Mouse (Mus musculus) erythroblast, embryonic 14.5 days (primary cell): ENCODE results near the gene Trhr2. TPM values are rescaled to one million over a fixed set of nuclear protein-coding genes. Genes with fewer than 3 reads are reported as not detected.

Source experiments
- H3K27me3 ChIP-seq: 2 replicates; pipeline ENCODE4 v1.6.1; 2012; ENCODE audit warnings: inconsistent platforms; ENCODE audit not compliant: control insufficient read depth
- H3K36me3 ChIP-seq: 2 replicates; pipeline ENCODE4 v1.6.1; 2012; ENCODE audit warnings: mild to moderate bottlenecking, inconsistent platforms; ENCODE audit not compliant: control insufficient read depth
- H3K4me1 ChIP-seq: 2 replicates; pipeline ENCODE4 v1.6.1; 2012; ENCODE audit warnings: inconsistent platforms; ENCODE audit not compliant: control insufficient read depth
- H3K4me3 ChIP-seq: replicated peaks from 2 replicates; pipeline ENCODE3; 2012; ENCODE audit warnings: moderate library complexity, mild to moderate bottlenecking, inconsistent platforms
- H3K9me3 ChIP-seq: 2 replicates; pipeline ENCODE4 v1.6.1; 2012; ENCODE audit warnings: low read length, inconsistent platforms, mixed read lengths; ENCODE audit not compliant: control insufficient read depth
- GATA1 ChIP-seq: IDR thresholded peaks from 2 replicates; pipeline ENCODE4 v1.6.1; 2012; ENCODE audit warnings: low read length, inconsistent platforms, mixed read lengths
- TAL1 ChIP-seq: IDR thresholded peaks from 3 replicates; pipeline ENCODE4 v1.6.1; 2012; ENCODE audit warnings: low read length, inconsistent platforms, mixed read lengths
- polyA plus RNA-seq: library from polyadenylated mRNA; stranded (reverse); fragments of >175 nt; gene quantifications from 2 replicates; pipeline ENCODE4 v1.2.3, GENCODE M21; 2012

The Trhr2 gene
- polyA plus RNA-seq, 1 experiment = not detected

DNA sequence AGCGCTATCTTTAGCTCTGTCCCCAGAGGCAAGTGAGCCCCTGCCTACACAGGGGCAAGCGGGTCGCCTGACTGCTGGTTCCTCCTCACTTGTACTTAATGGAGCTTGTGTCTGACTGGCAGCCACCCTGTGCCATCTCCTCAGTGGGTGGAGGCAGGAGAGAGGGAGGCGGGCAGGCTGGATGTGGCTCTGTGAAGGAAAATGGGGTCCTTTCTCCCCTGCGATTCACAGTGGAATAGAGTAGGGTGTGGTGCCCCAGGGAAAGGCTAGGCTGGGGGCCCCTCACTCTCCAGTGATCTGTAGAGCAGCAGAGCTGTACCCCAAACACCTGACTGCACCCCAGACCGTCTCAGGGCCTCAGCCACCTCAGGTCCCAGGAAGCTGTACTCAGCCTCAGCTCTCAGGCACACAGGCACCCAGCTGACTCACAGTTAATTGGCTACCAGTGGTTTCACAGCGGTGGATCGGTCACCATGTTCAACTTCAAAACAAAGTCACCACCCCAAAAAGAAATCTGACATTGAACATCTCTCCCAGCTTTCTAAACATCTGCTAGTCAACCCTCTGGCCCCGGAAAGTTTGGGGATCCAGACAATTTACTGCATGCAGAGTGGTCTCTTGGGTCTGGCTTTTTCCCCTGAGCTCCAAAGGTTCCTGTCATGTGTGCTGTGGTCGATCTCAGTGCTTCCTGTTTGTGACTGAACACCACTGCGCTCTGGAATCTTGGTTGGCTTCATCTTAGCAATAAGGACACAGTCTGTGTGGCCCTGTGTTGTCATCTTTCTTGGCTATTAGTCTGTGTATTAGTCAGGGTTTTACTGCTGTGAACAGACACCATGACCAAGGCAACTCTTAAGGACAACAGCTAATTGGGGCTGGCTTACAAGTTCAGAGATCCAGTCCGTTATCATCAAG, 15.1 kb downstream of the Trhr2 start:
- peaks cover 12% of the 10 kb centered on the region for H3K9me3 ChIP-seq
- H3K36me3 ChIP-seq = peaks cover 4% of the 10 kb centered on the region
- H3K27me3 ChIP-seq = peaks cover 21% of the 10 kb centered on the region
- H3K4me3 ChIP-seq = no peak overlapping the region
- peaks cover 93% of the 10 kb centered on the region for H3K4me1 ChIP-seq
- TF ChIP-seq GATA1 (no peak), TAL1 (no peak)

DNA sequence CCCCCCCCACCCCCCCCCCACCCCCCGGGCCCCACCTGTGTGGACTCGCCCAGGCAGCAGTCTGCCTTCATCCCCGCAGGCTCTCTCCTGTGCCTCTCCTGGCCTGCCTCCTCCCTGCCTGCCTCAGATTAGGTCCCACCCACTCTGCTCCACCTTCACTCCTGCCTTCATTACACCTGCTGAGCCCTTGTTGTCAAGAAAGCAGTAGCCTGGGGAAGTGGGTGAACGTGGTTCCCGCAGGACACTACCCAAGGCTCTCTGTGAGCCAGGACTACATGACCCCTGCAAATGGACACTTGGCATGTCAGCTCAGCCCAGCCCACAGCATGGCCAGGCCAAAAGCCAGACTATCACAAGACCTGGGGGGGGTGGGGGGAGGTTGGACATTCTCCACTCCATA, 16.3 kb downstream of the Trhr2 start:
- TF ChIP-seq GATA1 (no peak), TAL1 (no peak)
- peak overlapping the region; percentile 42 for H3K4me3 ChIP-seq
- H3K9me3 ChIP-seq = peaks cover 13% of the 10 kb centered on the region
- peaks cover 93% of the 10 kb centered on the region for H3K4me1 ChIP-seq
- H3K36me3 ChIP-seq = peaks cover 16% of the 10 kb centered on the region
- peaks cover 21% of the 10 kb centered on the region for H3K27me3 ChIP-seq

DNA sequence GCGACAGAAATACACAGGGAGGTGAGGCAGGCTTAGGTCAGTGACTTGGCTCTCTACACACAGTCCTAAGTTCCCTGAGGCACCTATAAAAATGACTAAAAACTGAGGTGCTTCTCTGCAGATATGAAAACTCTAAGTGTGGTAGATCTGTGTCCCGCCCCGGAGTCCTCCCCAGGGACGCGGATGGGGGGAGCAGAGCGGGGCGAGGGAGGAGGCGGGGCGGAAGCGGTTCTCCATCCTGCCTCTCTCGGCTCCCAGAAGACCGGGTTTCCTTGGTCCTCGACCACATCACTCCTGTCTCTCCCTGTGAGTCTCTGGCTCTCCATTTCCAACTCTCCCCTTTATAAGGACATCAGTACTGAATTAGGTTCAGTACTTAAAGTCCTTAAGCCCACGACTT, 16.8 kb downstream of the Trhr2 start:
- TF ChIP-seq GATA1 = no peak
- TF ChIP-seq TAL1 = no peak
- Histone ChIP-seq H3K4me1 (peaks cover 92% of the 10 kb centered on the region), H3K27me3 (peaks cover 21% of the 10 kb centered on the region), H3K4me3 (peak overlapping the region; percentile 55), H3K36me3 (peaks cover 21% of the 10 kb centered on the region), H3K9me3 (peaks cover 13% of the 10 kb centered on the region)

DNA sequence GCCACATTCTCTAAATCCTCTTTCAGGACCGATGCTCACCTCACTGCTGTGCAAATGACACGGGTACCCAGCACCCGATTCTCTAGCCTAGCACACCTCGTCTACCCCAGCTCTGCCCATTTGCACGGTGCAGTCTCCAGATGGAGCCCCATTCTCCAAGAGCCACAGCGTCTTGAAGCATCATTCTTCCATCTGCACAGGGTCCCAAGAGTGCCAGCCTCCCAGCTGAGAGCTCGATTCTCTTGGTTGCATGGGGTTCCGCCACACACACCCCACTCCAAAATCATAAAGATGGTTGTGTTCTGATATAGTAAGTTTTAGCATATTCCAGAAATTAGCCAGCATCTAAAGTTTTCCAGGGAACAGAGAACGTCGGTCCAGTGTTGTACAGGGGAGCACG, 17.2 kb downstream of the Trhr2 start:
- H3K4me1 ChIP-seq = peaks cover 92% of the 10 kb centered on the region
- peaks cover 16% of the 10 kb centered on the region for H3K9me3 ChIP-seq
- peaks cover 21% of the 10 kb centered on the region for H3K27me3 ChIP-seq
- peak overlapping the region; percentile 55 for H3K4me3 ChIP-seq
- H3K36me3 ChIP-seq = peaks cover 25% of the 10 kb centered on the region
- TF ChIP-seq GATA1 (no peak), TAL1 (no peak)

DNA sequence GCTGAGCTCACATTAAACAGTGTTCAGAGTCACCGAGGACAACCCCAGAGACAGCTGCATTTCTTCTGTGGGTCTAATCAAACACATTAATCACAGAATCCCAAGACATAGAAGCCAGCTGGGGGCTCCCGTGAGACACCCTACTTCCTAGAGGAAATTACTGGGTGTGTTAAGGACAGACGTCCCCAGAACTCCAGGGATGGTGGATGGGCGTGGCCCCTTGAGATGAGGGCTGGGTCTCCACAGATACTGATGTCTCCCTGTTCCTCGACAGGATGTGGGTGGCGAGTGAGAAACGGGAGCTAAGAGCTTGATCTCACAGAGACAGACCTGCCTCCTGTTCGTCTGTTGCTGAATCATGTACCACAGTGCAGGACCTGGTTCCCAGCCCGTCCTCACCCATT, 17.7 kb downstream of the Trhr2 start:
- peak overlapping the region; percentile 55 for H3K4me3 ChIP-seq
- H3K4me1 ChIP-seq = peaks cover 92% of the 10 kb centered on the region
- peaks cover 30% of the 10 kb centered on the region for H3K36me3 ChIP-seq
- H3K27me3 ChIP-seq = peaks cover 21% of the 10 kb centered on the region
- peaks cover 21% of the 10 kb centered on the region for H3K9me3 ChIP-seq
- no peak for TF ChIP-seq TAL1
- no peak for TF ChIP-seq GATA1

DNA sequence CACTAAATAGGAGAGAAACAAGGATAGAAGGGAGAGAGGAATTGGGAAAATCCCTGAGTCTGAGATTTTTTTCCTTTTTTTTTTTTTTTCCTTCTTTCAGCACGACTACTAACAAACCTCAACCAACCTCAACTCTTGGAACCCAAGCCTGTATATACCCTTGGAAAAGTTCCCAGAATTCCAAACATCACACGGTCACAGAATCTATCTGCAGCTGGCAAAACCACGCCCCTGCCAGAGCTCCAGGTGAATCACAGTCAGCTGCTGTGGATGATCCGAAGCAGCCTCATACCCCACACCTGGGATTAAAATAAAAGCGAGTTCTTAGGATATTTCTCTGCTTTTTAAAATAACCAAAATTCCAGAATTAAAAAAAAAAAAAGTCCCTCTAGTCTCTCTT, 18.2 kb downstream of the Trhr2 start:
- H3K27me3 ChIP-seq = peaks cover 21% of the 10 kb centered on the region
- H3K36me3 ChIP-seq = peaks cover 35% of the 10 kb centered on the region
- no peak overlapping the region for H3K4me3 ChIP-seq
- H3K4me1 ChIP-seq = peaks cover 91% of the 10 kb centered on the region
- H3K9me3 ChIP-seq = peaks cover 26% of the 10 kb centered on the region
- TF ChIP-seq TAL1 (no peak), GATA1 (no peak)

DNA sequence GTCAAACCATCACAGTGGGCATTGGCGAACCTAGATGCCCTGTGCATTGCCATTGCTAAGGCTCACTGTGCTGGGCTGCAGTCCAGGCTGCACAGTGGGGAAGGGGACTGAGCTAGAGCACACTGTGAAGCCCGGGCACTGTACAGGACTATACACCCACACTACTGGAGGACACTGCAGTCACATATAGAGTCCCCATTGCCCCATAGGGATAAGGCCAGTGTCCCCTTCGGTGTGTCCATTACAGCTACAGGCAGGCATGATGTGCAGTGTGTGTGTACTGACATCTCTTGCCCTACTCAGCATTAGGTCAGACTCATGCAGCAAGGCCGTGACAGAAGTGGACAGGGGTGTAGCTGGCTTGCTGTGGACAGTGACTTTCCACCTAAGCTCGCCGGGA, 18.8 kb downstream of the Trhr2 start:
- Histone ChIP-seq H3K4me1 (peaks cover 90% of the 10 kb centered on the region), H3K9me3 (peaks cover 31% of the 10 kb centered on the region), H3K27me3 (peaks cover 22% of the 10 kb centered on the region), H3K36me3 (peaks cover 40% of the 10 kb centered on the region), H3K4me3 (no peak overlapping the region)
- TF ChIP-seq TAL1 = no peak
- no peak for TF ChIP-seq GATA1

DNA sequence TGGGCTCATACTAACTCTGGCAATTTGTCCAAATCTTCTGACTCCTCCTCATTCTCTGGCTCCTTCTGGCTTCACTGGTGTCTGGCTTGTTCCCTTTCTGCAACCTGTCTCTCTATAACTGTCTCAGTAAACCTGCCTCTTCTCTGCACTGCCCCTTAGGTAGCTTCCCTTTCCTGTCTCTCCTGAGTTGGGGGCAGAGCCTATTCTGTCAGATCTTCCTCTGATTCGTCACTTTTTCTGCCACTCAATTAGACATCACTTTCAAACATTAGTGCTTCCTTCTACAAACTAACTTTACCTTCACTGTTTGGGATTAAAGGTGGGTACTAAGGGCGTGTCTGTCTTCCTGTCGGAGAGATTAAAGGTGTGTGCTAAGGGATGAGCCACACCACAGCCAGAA, 19.8 kb downstream of the Trhr2 start:
- H3K4me3 ChIP-seq = no peak overlapping the region
- peaks cover 51% of the 10 kb centered on the region for H3K36me3 ChIP-seq
- TF ChIP-seq TAL1 = no peak
- no peak for TF ChIP-seq GATA1
- H3K4me1 ChIP-seq = peaks cover 88% of the 10 kb centered on the region
- peaks cover 32% of the 10 kb centered on the region for H3K27me3 ChIP-seq
- H3K9me3 ChIP-seq = peaks cover 42% of the 10 kb centered on the region

DNA sequence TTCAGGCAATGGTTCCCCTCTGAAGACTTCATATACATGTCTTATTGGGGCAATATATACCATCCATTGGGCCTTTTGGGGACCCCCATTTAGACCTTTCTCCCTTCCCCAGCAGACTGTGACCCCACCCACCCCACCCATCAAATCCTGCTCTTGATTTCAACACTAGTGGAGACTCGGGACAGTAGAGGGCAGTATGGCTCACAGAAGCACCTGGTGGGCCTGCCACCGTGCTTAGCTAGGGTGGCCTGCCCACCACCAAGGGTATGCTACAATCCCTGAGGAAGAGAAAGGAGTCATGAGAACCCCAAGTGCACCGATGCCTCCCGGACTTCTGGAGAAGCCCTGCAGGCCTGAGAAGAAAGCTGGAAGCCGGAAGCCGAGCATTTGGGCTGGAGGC, 21.7 kb downstream of the Trhr2 start:
- TF ChIP-seq TAL1 = no peak
- no peak for TF ChIP-seq GATA1
- peaks cover 61% of the 10 kb centered on the region for H3K9me3 ChIP-seq
- H3K4me1 ChIP-seq = peaks cover 75% of the 10 kb centered on the region
- H3K36me3 ChIP-seq = peaks cover 70% of the 10 kb centered on the region
- no peak overlapping the region for H3K4me3 ChIP-seq
- peaks cover 42% of the 10 kb centered on the region for H3K27me3 ChIP-seq
